Mouse (Mus musculus): ENCODE measurements around the gene Iltifb. TPM values are rescaled to one million over a fixed set of nuclear protein-coding genes. Genes with fewer than 3 reads are reported as not detected.

The Iltifb gene
- total RNA-seq (2023) = not detected

DNA sequence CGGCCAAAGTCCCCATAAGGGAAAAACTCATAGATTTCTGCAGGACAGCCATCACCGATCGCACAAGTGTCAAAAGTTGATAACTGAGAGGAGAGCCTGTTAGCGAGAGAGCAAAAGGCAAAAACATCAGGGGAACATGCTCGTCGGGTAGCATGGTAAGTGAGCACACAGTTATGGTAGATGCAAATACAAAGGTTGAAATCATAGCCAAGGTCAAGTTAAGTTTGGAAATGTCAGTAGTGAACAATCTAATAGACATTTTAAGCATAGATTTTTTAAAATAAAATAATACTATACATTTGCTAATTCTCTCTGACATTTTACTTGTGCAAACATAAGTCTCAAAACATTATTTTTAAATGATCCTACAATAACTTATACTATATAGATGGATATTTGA, at the start of gene Iltifb:
Gene Iltifb, minus strand, starts transcription at position 101 of the 400 bp plus-strand sequence.

DNA sequence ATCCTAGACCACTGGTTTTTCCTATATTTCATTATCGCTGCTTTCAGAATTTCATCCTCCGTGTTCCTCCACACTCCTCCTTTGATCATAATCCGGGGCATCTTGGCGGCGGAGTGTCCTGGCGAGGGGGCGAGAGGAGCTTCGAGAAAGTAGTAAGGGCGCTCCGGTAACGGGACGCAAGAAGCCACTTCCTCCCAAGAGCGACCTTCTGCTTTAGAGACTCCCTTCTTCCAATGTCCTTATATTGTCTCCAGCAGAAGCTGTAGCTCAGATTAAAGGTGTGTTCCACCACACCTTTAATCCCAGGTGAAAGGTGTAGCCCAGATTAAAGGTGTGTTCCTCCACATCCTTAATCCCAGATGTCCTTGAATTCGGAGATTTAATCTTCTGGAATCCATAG, 48.3 kb upstream of the Iltifb start, which contains the start of gene Gm9046:
Gene Gm9046, minus strand, starts transcription at position 101 of the 400 bp plus-strand sequence.

DNA sequence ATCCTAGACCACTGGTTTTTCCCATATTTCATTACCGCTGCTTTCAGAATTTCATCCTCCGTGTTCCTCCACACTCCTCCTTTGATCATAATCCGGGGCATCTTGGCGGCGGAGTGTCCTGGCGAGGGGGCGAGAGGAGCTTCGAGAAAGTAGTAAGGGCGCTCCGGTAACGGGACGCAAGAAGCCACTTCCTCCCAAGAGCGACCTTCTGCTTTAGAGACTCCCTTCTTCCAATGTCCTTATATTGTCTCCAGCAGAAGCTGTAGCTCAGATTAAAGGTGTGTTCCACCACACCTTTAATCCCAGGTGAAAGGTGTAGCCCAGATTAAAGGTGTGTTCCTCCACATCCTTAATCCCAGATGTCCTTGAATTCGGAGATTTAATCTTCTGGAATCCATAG, 42.9 kb upstream of the Iltifb start, which contains the start of gene Gm9045:
Gene Gm9045, minus strand, starts transcription at position 101 of the 400 bp plus-strand sequence.

DNA sequence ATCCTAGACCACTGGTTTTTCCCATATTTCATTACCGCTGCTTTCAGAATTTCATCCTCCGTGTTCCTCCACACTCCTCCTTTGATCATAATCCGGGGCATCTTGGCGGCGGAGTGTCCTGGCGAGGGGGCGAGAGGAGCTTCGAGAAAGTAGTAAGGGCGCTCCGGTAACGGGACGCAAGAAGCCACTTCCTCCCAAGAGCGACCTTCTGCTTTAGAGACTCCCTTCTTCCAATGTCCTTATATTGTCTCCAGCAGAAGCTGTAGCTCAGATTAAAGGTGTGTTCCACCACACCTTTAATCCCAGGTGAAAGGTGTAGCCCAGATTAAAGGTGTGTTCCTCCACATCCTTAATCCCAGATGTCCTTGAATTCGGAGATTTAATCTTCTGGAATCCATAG, 37.5 kb upstream of the Iltifb start, which contains the start of gene Gm9044:
Gene Gm9044, minus strand, starts transcription at position 101 of the 400 bp plus-strand sequence.

DNA sequence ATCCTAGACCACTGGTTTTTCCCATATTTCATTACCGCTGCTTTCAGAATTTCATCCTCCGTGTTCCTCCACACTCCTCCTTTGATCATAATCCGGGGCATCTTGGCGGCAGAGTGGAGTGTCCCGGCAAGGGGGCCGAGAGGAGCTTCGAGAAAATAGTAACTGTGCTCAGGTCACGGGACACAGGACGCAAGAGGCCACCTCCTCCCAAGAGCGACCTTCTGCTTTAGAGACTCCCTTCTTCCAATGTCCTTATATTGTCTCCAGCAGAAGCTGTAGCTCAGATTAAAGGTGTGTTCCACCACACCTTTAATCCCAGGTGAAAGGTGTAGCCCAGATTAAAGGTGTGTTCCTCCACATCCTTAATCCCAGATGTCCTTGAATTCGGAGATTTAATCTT, 32.0 kb upstream of the Iltifb start, which contains the start of gene Gm9040:
Gene Gm9040, minus strand, starts transcription at position 101 of the 400 bp plus-strand sequence.

DNA sequence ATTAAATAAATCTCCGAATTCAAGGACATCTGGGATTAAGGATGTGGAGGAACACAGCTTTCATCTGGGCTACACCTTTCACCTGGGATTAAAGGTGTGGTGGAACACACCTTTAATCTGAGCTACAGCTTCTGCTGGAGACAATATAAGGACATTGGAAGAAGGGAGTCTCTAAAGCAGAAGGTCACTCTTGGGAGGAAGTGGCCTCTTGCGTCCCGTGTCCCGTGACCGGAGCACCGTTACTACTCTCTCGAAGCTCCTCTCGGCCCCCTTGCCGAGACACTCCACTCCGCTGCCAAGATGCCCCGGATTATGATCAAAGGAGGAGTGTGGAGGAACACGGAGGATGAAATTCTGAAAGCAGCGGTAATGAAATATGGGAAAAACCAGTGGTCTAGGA, 36.5 kb downstream of the Iltifb start, which contains the start of gene Gm32802:
Gene Gm32802, plus strand, starts transcription at position 301 of the 400 bp plus-strand sequence.

DNA sequence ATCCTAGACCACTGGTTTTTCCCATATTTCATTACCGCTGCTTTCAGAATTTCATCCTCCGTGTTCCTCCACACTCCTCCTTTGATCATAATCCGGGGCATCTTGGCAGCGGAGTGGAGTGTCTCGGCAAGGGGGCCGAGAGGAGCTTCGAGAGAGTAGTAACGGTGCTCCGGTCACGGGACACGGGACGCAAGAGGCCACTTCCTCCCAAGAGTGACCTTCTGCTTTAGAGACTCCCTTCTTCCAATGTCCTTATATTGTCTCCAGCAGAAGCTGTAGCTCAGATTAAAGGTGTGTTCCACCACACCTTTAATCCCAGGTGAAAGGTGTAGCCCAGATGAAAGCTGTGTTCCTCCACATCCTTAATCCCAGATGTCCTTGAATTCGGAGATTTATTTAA, 54.2 kb downstream of the Iltifb start, which contains the start of gene Gm32717:
Gene Gm32717, minus strand, starts transcription at position 101 of the 400 bp plus-strand sequence.

Other genes with a start within 250 kb of the Iltifb start
- 10 to 100 TPM; 43.5 to 50.7 TPM for gene Mdm1, start 153.2 kb downstream of the Iltifb start, total RNA-seq (2023)
- gene Il22, start 90.1 kb downstream of the Iltifb start, total RNA-seq (2023) = not detected
- under 1 TPM; 0.45 to 0.94 TPM for gene Gm32717, start 54.3 kb downstream of the Iltifb start, total RNA-seq (2023)
- gene Gm32802, start 36.4 kb downstream of the Iltifb start, total RNA-seq (2023) = under 1 TPM; 0.45 to 0.94 TPM
- gene Gm9040, start 31.9 kb upstream of the Iltifb start, total RNA-seq (2023) = not detected
- gene Gm9044, start 37.4 kb upstream of the Iltifb start, total RNA-seq (2023) = not detected
- not detected for gene Gm9045, start 42.8 kb upstream of the Iltifb start, total RNA-seq (2023)
- gene Gm9046, start 48.2 kb upstream of the Iltifb start, total RNA-seq (2023) = not detected
- gene Gm9048, start 53.6 kb upstream of the Iltifb start, total RNA-seq (2023) = not detected
- not detected for gene Gm9049, start 59.1 kb upstream of the Iltifb start, total RNA-seq (2023)
- gene Ifng, start 146.0 kb upstream of the Iltifb start, total RNA-seq (2023) = not detected

Data from monocyte, adult 59 days (primary cell).